Mouse (Mus musculus) liver, embryonic 14.5 days (tissue): ENCODE measurements at regions not wholly inside any gene's neighbourhood (a gene's known extent, or its start where the extent isn't known, plus 50 kb on each side); places are given as distances from the start of the nearest gene placed in this dataset.
"Not testable (repeated sequence)": the region's sequence is repeated elsewhere in the genome, so short reads cannot be mapped to it uniquely, and the experiment has no call there.

ENCODE experiments used
- ATAC-seq: fragments of 200-750 bp; cut with Nextera tagmentation; 2 replicates; pipeline ENCODE4 v1.8.0; 2017; ENCODE audit warnings: moderate number of reproducible peaks, mild to moderate bottlenecking, moderate library complexity; ENCODE audit not compliant: insufficient read depth
- DNase-seq, 3 experiments: peaks; one replicate each; pipeline ENCODE4 v3.0.0-alpha.2; 2012 to 2013; ENCODE audit warnings: low read depth in 3 of 3, low spot score in 3 of 3
- H3K27ac ChIP-seq: fragments of 300-500 bp; sonication (generic); 2 replicates; pipeline ENCODE4 v1.5.1; 2014; ENCODE audit warnings: moderate library complexity, mild to moderate bottlenecking, control low read depth, inconsistent platforms
- H3K27me3 ChIP-seq: fragments of 300-500 bp; sonication (generic); 2 replicates; pipeline ENCODE4 v1.6.1; 2014; ENCODE audit warnings: mild to moderate bottlenecking, low read length, moderate library complexity; ENCODE audit not compliant: control insufficient read depth, insufficient read depth
- H3K36me3 ChIP-seq: fragments of 300-500 bp; sonication (generic); replicated peaks from 2 replicates; pipeline ENCODE4 v1.6.1; 2014; ENCODE audit warnings: low read depth; ENCODE audit not compliant: control insufficient read depth, insufficient read depth
- H3K4me1 ChIP-seq, 2 experiments: fragments of 200-500 bp in 1 of 2; fragments of 300-500 bp in 1 of 2; sonication (generic) in 1 of 2; replicated peaks; 2 replicates each; pipeline ENCODE4 v1.6.1; 2012 to 2014; ENCODE audit warnings: antibody characterized with exemption in 1 of 2, inconsistent platforms in 1 of 2, low read length in 1 of 2; ENCODE audit not compliant: control insufficient read depth in 2 of 2, insufficient read depth in 2 of 2
- H3K4me2 ChIP-seq: fragments of 300-500 bp; sonication (generic); 2 replicates; pipeline ENCODE4 v1.6.1; 2014; ENCODE audit warnings: low read depth, mild to moderate bottlenecking, control low read depth, moderate library complexity
- H3K4me3 ChIP-seq, 2 experiments: fragments of 200-500 bp in 1 of 2; fragments of 300-500 bp in 1 of 2; sonication (generic) in 1 of 2; 2 replicates each; pipeline ENCODE4 v1.5.1; 2012 to 2014; ENCODE audit warnings: low read depth in 2 of 2, low read length in 2 of 2, mild to moderate bottlenecking in 2 of 2, control low read depth in 1 of 2, inconsistent platforms in 1 of 2, moderate library complexity in 1 of 2; ENCODE audit not compliant: insufficient read depth in 1 of 2
- H3K9ac ChIP-seq: fragments of 300-500 bp; sonication (generic); replicated peaks from 2 replicates; pipeline ENCODE4 v1.6.1; 2014; ENCODE audit warnings: mild to moderate bottlenecking, control low read depth, moderate library complexity
- H3K9me3 ChIP-seq: fragments of 300-500 bp; sonication (generic); 2 replicates; pipeline ENCODE4 v1.6.1; 2016; ENCODE audit warnings: low read length, mixed read lengths; ENCODE audit not compliant: control insufficient read depth
- CTCF ChIP-seq: IDR thresholded peaks from 2 replicates; pipeline ENCODE4 v1.5.1; 2016; ENCODE audit warnings: antibody characterized with exemption, low read depth, control low read depth
- EP300 ChIP-seq: IDR thresholded peaks from 2 replicates; pipeline ENCODE4 v1.6.1; 2016; ENCODE audit warnings: antibody characterized with exemption, low read depth
- WGBS: fragments of 180-500 bp; shearing (Covaris S2); extraction: QIAGEN DNeasy Blood & Tissue Kit; methylation state at CpG from one replicate; pipeline ENCODE4 v1.1.7; 2014; ENCODE audit not compliant: insufficient replicate concordance; 5-methylcytosine and 5-hydroxymethylcytosine counted together

- H3K4me3 ChIP-seq, H3K36me3 ChIP-seq, H3K27me3 ChIP-seq, ATAC-seq, H3K4me1 ChIP-seq, H3K4me2 ChIP-seq, H3K9me3 ChIP-seq, H3K9ac ChIP-seq, H3K27ac ChIP-seq, DNase-seq: not testable (repeated sequence)
- WGBS = 25% methylated on average over 1 of the region's 1 CpGs
Observed at GRCm38 (mm10) chr3:29024851-29025250, 57.0 kb upstream of the Egfem1 start.

GRCm38 (mm10) chr3:29027726-29028125, 54.1 kb upstream of the Egfem1 start:
- no peak for DNase-seq

DNA sequence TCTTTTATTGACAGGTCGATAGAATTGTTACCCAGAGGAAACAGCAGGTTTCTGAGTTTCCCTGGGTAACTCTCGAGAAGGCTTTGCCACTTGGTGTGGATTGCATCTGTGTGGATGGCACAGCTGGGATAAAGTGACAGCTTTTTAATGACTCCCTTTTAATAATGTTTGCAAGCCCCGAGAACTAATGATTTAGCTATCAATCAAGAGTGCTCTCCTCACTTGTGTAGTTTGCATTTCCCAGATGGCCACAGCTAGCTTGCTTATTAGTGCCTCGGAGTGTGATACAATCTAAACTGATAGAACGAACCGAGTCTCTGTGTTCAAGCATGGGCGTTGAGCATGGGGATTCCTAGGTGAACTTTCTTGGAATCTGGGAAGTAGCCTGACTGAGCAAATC, 51.0 kb upstream of the Egfem1 start:
- no peaks in the 10 kb centered on the region for H3K9me3 ChIP-seq
- H3K36me3 ChIP-seq = no peaks in the 10 kb centered on the region
- WGBS = 56% methylated on average over 7 of the region's 7 CpGs
- H3K27me3 ChIP-seq = no peaks in the 10 kb centered on the region
- ATAC-seq (no peak), DNase-seq (no peak)
- no peak overlapping the region for H3K4me2 ChIP-seq
- no peak overlapping the region for H3K9ac ChIP-seq
- no peaks in the 10 kb centered on the region for H3K4me1 ChIP-seq
- TF ChIP-seq EP300 = no peak
- TF ChIP-seq CTCF = no peak
- H3K4me3 ChIP-seq = no peak overlapping the region
- H3K27ac ChIP-seq = no peak overlapping the region

More at GRCm38 (mm10) chr3:29027726-29028125, 54.1 kb upstream of the Egfem1 start:
- no peak overlapping the region for H3K9ac ChIP-seq
- H3K9me3 ChIP-seq = no peaks in the 10 kb centered on the region
- H3K4me2 ChIP-seq = no peak overlapping the region
- H3K36me3 ChIP-seq = no peaks in the 10 kb centered on the region
- no peak for ATAC-seq
- TF ChIP-seq EP300 (no peak), CTCF (no peak)
- H3K4me1 ChIP-seq = no peaks in the 10 kb centered on the region
- 44% methylated on average over 2 of the region's 2 CpGs for WGBS
- no peak overlapping the region for H3K27ac ChIP-seq
- no peak overlapping the region for H3K4me3 ChIP-seq
- H3K27me3 ChIP-seq = no peaks in the 10 kb centered on the region

- no peaks in the 10 kb centered on the region for H3K36me3 ChIP-seq
- no peaks in the 10 kb centered on the region for H3K4me1 ChIP-seq
- H3K4me3 ChIP-seq = no peak overlapping the region
- no peaks in the 10 kb centered on the region for H3K9me3 ChIP-seq
- DNase-seq (no peak), ATAC-seq (no peak)
- no peak overlapping the region for H3K4me2 ChIP-seq
- no peaks in the 10 kb centered on the region for H3K27me3 ChIP-seq
- TF ChIP-seq CTCF (peak; percentile 63), EP300 (no peak)
- no peak overlapping the region for H3K27ac ChIP-seq
- 27% methylated on average over 3 of the region's 3 CpGs for WGBS
- H3K9ac ChIP-seq = no peak overlapping the region
Observed at GRCm38 (mm10) chr3:29031811-29032210, 50.0 kb upstream of the Egfem1 start.
